Mouse (Mus musculus) cerebellum, postnatal 36 days (tissue): ENCODE data around the gene Gm28047.
A peak's percentile ranks its signal among the peaks of the same experiment; 100 is the strongest.
"Not testable (repeated sequence)": the region's sequence is repeated elsewhere in the genome, so short reads cannot be mapped to it uniquely, and the experiment has no call there.

Experiments used
- DNase-seq, 2 experiments: peaks; one replicate each; pipeline ENCODE4 v3.0.0; 2021 to 2022; ENCODE audit warnings: mixed read lengths in 2 of 2

Gm28047 gene

DNA sequence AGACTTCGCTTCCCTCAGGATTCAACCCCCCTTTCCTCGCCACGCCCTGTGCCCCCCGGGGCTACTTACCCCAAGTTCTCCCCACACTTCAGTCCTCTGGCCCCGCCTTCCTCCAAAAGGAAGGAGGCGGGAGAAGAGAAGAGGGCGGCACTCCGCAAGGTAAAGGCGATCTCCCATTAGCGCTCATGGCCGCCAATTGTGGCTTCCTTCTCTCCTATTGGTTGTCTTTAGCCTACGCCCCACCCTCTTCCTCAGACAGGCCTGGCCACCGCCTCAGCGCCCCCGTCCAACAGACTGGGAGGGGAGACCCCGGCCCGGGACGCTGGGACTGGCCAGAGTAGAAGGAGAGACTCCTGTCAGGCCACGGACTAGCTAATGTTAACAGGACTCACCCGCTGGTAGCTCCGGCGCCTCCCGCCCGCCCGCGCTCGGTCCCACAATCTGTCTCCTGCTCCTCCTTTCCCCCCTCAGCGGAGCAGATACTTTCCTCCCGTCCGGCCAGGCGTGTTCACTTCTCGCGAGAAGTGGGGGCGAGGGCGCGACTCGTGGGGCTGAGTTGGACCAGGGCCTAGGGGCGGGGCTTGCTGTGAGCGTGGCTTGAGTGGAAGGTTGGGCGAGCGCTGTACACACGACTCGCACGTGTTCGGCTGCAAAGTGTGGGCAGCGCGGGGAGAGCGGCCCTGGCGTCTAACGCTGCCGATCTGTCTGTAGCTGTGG lies at the start of gene Gm28047, which contains the start of gene Atf7:
Gene Gm28047 (minus strand): TSS at position 98 of the 717 bp plus-strand sequence.
Gene Atf7 (minus strand): TSS at position 495 of the 717 bp plus-strand sequence.
- peak; percentile 99 to 100 for DNase-seq

DNA sequence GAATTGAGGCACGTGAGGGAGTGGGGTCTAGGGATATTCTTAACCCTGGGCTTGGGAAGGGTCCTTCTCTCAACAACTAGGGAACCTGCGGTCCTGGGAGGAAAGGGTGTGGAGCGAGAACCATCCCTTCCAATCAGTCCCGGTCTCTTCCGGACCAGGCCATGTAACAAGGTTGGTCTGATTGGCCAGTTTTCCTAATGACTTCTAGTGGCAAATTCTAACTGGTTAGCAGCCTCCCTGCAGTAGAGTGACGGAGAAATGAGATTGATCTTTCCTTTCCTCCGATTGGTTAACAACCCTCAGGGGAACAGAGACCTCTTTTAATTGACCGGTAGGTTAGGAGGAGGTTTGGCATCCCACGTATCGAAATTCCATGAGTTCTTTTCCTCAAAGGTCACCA lies 48.7 kb upstream of the Gm28047 start:
- DNase-seq: peak; percentile 32 to 43

DNA sequence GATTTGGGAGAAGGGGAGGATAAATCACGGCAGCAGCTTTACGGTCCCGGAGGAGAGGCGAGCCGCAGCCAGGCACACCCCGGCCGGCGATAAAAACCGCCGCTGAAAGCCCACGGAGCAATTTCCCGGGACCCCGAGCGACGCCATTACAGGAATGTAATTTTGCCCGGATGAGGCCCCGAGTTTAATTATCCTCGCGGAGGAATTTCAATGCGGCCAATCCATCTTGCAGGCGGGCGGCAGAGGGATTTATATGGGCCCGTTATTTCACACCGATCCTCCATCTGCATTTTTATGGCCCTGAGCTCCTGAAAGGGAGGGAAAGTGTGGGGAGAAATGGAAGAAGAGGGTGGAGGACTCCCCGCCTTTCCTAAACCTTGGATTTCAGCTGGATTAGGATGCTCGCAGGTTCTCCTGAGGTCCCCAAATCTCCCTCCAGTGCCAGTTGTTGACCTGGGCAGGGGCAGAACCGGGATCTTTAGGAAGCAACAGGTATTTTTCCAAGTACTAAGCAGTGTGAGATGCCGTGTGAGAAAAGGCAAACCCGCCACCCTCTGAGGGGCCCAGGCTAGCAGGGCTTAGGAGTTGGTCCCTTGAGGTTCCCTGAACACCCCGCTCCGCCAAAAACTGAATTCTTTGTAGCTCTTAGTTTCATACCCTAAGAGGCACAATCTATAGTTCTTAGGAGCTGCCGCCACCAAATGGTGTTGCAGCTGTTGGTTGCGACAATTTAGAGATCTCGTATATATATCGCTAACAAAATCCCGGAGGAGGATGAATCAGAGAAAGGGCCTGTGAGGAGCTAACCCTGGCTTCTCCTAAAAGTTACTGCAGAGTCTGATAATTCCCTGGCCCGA lies 47.6 kb upstream of the Gm28047 start, which contains the start of gene Atp5g2:
Gene Atp5g2 (minus strand): TSS at position 138 of the 857 bp plus-strand sequence.
- DNase-seq: peak; percentile 49 to 50

DNA sequence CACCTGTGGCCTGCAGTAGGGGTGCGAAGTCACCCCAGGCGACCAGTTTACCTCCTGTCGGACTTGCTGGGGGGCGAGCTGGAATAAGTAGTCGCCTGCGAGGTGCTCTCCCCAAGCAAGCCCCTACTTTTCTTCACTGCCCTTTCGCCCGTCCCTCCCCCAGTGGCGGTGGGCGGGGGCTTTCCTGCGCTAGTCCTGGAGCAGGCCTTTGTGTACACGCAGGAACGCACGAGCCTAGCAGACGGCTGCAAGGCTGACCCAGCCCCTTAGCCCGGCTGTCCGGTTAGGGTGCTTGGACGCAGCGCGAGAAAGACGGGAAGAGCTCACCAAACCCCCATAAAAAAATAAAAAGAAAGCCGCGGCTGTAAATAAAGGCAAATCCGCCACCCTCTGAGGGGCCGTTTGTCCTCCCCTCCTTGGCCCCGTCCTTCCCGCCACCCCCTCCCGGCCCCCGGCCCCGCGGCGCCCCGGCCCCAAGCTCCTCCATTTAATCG lies 46.9 kb upstream of the Gm28047 start:
- DNase-seq: peak; percentile 74 to 80

DNA sequence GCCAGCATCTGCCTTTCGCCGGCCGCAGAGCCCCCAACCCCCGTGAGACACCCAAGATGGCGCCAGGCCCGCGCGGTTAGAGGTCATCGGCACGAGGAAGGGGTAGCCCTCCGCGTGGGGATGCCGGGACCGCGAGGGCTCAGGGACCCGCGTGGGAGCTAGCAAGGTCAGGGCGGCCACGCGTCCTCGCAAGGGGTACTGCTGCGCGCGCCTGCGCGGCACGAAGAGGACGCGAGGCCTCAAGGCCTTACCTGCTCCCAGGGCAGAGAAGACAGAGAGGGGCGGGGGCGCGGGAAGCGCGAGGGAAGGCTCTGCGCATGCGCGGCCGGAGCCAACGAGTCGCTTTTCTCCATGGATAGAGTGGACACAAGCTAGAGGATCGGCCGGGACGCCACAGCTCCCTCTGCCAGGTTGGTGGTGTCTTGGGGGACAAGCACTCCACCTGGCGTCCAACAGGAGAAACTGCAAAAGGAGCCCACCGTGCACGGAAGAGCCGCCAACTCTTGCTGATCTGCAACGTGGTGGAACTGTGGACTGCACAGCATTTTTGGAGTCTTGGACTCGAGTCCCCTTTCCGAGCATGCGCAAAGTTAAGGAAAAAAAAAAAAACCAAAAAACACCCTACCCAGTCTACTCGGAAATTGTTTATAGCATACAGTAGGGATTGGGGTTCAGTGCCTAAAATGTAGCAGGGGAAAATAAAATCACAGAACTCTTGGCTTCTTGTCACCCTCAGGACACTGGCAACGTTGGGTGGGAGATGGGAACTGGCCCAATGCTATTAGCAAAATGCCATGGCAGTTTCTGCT lies 46.1 kb upstream of the Gm28047 start:
- peak; percentile 99 for DNase-seq

- DNase-seq: peak in 1 of 2 experiments; percentile 22
These were observed 45.4 kb upstream of the Gm28047 start for GRCm38 (mm10) chr15:102670281-102670680.

- no peak for DNase-seq
These were observed 44.7 kb upstream of the Gm28047 start for GRCm38 (mm10) chr15:102669571-102669970.

DNA sequence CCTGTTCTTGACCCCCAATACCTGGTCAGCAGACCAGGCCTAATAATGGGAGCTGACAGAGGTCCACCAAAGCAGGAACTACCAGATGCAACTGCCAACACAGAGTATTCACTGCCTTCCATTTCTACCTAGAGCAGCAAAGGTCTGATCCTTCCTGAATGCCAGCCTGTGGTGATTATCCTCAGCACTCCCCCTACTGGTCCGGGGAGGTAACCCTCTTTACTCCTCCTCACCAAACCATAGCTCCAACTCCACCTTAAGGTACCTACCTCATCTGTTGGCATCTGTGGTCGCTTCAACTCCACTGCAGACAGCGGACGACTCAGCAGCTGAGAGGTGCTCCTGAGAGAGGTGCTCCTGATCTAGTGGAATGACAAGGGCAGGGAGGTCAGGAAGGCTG lies 40.6 kb upstream of the Gm28047 start:
- peak; percentile 69 for DNase-seq

- DNase-seq: no peak
These were observed 39.0 kb upstream of the Gm28047 start for GRCm38 (mm10) chr15:102663825-102664224.

DNA sequence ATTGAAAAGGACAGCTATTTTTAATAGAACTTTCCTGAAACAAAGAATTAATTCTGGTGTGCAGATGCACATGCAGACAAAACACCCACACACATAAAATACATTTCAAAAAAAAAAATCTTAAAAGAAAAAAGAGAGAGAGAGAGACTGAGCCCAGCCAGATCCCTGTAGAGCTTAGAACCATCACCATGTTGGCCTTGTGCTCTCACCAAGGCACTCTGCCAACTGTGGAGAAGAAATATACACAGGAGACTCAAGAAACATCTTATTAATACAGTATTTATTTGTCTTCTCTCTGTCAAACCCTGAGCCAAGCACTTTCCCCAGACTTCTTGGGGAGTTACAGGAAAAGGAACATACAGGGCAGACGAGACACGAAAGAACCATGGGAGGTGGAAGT lies 37.7 kb upstream of the Gm28047 start:
- not testable (repeated sequence) for DNase-seq

- DNase-seq: no peak
These were observed 33.1 kb upstream of the Gm28047 start for GRCm38 (mm10) chr15:102657926-102658381.

DNA sequence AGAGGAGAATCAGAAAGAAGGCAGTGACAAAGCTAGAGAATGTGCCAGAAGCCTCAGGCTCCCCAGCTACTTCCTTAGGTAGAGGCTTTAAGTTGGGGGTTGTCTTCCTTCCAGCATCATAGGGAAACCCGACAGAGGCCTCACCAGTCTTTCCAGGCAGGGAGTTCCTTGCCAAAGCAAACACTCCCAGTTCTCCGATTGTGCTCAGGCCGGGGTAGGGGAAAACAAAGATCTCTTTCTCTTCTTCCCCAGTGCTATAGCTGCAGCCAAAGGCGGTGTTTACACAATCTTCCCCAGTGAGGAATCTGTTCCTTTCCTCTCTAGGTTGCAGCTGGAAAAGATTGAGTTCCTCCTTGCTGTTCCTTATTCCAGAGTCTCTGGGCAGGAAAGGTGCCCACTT lies 31.8 kb upstream of the Gm28047 start:
- DNase-seq: no peak

GRCm38 (mm10) chr15:102651928-102652660 lies 27.2 kb upstream of the Gm28047 start:
- not testable (repeated sequence) for DNase-seq

- no peak for DNase-seq
These were observed 26.2 kb upstream of the Gm28047 start for GRCm38 (mm10) chr15:102651107-102651506.

DNA sequence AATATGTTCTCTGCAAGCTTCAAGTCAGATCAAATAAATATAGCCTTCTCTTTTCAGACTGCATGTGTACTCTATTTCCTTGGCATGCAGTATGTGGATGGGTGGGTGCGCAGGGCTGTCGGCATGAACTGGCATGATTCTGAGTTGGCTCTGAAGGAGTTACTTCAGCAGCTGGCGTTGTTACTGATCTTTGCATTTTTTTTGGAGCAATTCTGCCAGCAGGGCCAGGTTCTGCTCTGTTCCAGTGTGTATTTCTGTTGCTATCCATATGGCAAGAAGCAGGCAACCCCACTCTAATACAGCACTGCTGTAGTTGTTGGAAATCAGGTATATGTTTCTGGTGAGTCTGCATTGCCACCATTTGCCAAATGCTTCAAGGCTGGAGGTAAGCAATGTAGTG lies 10.9 kb upstream of the Gm28047 start:
- no peak for DNase-seq

GRCm38 (mm10) chr15:102634684-102635083 lies 9.8 kb upstream of the Gm28047 start:
- no peak for DNase-seq

DNA sequence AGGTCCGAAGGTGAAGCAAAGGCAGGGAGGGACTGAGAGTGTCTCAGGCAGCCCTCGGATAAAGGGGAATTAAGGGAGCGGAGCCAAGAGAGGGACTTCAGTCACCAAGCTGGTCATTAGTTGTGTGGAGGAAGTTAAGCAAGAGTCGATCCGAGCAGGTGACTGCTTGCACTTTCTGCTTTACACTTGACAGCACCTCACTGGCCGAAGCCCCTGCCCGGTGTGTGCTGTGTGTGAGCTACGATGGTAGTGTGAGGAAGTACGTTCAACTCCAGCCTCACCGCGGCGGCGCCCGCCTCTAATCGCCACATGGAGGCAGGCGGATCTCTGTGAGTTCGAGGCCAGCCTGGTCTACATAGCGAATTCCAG lies 804 bp upstream of the Gm28047 start:
- peak in 1 of 2 experiments; percentile 37 for DNase-seq

DNA sequence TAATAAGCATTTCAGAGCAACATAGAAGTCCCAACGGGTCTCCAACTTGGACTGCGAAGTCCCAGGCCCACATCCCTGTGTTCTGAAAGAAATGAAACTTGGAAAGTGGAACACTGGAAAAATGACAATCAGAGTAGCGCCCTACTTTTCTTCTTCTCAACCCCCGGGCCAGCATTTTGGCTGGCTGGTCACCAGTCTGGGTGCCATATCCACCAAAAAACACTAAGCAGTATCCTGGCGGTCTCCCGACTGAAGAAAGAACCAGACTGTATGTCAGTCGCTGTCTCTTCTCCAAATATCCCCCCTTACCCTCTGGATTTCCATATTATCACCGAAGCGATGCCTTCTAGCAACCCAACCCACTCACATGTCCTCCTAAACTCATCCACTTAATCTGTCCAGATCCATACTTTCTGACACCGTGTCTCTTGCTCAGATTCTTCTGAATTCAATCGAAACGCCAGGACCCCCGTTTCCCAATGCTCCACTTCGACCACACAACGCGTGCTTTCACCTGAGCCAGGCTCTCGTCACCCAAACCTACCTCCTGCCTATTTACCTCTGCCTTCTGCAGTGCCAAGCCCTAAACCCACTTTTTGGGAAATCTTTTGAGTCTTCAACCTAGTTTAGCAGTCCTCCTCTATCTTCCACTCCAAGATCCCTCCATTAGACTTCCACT lies 437 bp downstream of the Gm28047 start:
- DNase-seq: peak; percentile 22 to 32

GRCm38 (mm10) chr15:102623121-102623520 lies 1.7 kb downstream of the Gm28047 start:
- no peak for DNase-seq

DNA sequence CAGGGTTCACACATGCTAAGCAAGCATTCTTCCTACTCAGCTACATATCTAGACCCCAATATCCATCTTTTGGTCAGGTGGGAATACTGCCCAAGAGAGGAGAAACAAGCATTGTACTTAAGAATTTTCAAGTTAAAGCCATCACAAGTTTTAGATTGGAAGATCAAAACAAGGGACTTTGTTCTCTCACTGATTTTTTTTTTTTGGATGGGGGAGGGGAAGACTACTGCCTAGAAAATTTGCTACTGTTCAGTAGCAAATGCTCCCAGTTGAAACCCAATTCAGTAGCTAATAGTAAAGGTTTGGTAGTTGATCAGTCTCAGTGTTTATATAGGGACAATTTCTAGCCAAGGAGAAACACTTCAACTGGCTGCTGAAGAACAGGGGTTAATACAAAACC lies 2.3 kb downstream of the Gm28047 start:
- DNase-seq: no peak

DNA sequence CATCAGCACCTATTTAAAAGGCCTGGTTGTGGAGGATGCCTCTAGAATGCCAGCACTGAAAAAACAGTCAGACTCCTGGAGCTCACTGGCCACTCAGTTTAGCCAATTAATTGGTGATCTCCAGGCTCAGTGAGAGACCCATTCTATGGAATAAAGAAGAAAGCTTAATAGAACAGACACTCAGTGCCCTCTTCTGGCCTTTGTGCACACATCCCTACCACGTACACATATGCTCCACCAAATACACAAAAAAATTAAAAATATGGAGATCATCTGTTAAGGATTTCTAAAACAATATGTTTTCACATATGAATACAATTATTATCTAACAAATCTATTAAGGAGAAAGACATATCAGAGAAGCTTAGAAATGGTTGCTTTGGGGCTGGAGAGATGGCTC lies 4.1 kb downstream of the Gm28047 start:
- no peak for DNase-seq
